Mouse (Mus musculus) ES-Bruce4 (cell line): ENCODE measurements at regions not wholly inside any gene's neighbourhood (a gene's known extent, or its start where the extent isn't known, plus 50 kb on each side); places are given as distances from the start of the nearest gene placed in this dataset.

Source experiments
- CTCF ChIP-seq: IDR thresholded peaks from one replicate; pipeline ENCODE4 v1.8.1; 2011; ENCODE audit warnings: low read depth, low read length
- EP300 ChIP-seq: IDR thresholded peaks from 2 replicates; pipeline ENCODE4 v1.6.1; 2011; ENCODE audit warnings: low read depth, low read length; ENCODE audit not compliant: insufficient read depth
- POLR2A ChIP-seq: IDR thresholded peaks from one replicate; pipeline ENCODE4 v1.8.1; 2011; ENCODE audit warnings: low read length; ENCODE audit not compliant: insufficient read depth

- no peak for TF ChIP-seq CTCF
- TF ChIP-seq POLR2A: no peak
- TF ChIP-seq EP300: no peak
Measured at GRCm38 (mm10) chr6:73676979-73677378, 207.5 kb upstream of the 4931417E11Rik start.
